Mouse (Mus musculus): ENCODE results near the gene Tanc2.

DNA sequence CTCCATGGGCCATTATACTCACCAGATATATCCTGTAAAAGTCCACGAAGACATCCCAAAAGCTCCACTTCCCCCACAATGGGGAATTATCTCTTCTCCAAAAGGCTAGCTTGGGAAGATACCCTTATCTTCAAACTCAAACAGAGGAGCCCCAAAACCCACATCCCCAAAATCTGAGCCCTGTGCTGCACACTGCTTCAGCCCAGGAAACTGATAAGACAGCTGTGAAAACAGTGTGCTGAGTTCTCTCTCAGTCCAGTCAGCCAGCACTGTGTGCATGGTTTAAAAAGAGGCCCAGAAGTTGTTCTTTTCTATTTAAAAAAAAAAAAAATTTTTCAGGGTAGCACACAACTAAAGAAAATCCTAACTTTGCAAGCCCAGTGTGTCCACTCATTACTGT lies 47.7 kb upstream of the Tanc2 start:
- no peak for TF ChIP-seq CTCF (IDR thresholded peaks at IDR 0.05 in 2 of 3, conservative IDR thresholded peaks at IDR 0.05 in 1 of 3; ENCODE audit: control insufficient read depth in 1 of 3, insufficient read depth in 1 of 3, low read depth in 2 of 3, low read length in 3 of 3, poor library complexity in 1 of 3, severe bottlenecking in 1 of 3)
- TF ChIP-seq GATA1 (IDR thresholded peaks at IDR 0.05; ENCODE audit: low read depth, low read length): peak; percentile 46
- no peak for TF ChIP-seq CHD1 (IDR thresholded peaks at IDR 0.05; ENCODE audit: low read depth, low read length)
- no peak for TF ChIP-seq POLR2AphosphoS5 (IDR thresholded peaks at IDR 0.05; ENCODE audit: borderline replicate concordance, low read depth, low read length)
- TF ChIP-seq POLR2A (IDR thresholded peaks at IDR 0.05; ENCODE audit: control insufficient read depth in 1 of 2, insufficient read depth in 1 of 2, low read depth in 1 of 2, low read length in 2 of 2, poor library complexity in 1 of 2): no peak
- peak; percentile 48; the same call in 1 of the 2 replicates for TF ChIP-seq TCF12 (IDR thresholded peaks at IDR 0.05; ENCODE audit: low read depth, low read length)
- peak; percentile 6 to 34; a peak in 3 of 4 replicates for TF ChIP-seq EP300 (IDR thresholded peaks at IDR 0.05; ENCODE audit: low read depth in 1 of 2, low read length in 2 of 2)
- TF ChIP-seq MAX (IDR thresholded peaks at IDR 0.05; ENCODE audit: low read length): no peak
- no peak for TF ChIP-seq KAT2A (conservative IDR thresholded peaks at IDR 0.05; ENCODE audit: low read depth, low read length)
- no peak for TF ChIP-seq ZMIZ1 (IDR thresholded peaks at IDR 0.05; ENCODE audit: low read depth, low read length)
- TF ChIP-seq ELF1 (IDR thresholded peaks at IDR 0.05; ENCODE audit: low read depth, low read length): no peak
- TF ChIP-seq GABPA (IDR thresholded peaks at IDR 0.05; ENCODE audit: low read depth, low read length): no peak

All from MEL (cell line).